Mouse (Mus musculus): ENCODE data around the gene Gm38392.

DNA sequence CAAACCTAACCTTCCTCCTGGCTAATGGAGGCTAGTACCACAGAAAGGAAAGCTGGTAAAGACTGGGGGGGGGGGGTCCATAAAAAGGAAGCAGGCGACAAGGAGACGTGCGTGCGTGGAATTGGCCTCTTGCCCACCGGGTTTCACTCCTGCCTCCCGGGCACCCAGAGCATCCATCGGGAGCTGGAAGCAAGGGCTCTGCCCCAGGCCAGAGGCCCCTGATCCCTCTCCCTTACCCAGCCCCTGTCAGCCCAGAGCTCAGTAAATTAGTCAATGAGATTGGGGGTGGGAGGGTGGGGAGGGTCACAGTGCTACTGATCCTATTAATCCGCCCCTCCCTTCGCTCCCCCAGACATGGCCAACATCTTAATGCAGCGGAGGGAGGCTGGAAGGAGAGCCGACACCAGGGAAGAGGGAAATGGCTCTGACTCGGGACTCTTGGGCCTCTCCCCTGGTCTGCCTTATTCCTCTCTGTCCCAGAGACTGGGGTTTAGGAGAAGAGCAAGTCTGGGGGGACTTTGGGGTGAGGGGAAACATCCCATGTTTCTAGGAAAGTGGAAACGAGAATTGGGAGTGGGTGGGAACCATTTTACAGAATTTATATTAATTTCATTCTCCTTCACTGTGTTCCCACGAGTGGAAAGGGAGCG, 79.4 kb downstream of the Gm38392 start:
- TF ChIP-seq CTCF (IDR thresholded peaks at IDR 0.05; ENCODE audit: borderline replicate concordance, insufficient read depth, low read length) (no peak), POLR2A (IDR thresholded peaks at IDR 0.05; ENCODE audit: low read depth, low read length) (no peak)
